Mouse (Mus musculus): ENCODE measurements around the gene Anks1.

GRCm38 (mm10) chr17:27873583-27873982, 35.5 kb upstream of the Anks1 start:
- no peak for TF ChIP-seq CTCF (IDR thresholded peaks at IDR 0.05; ENCODE audit: control insufficient read depth, insufficient read depth, insufficient replicate concordance, low read depth, low read length)
- TF ChIP-seq POLR2A (IDR thresholded peaks at IDR 0.05; ENCODE audit: control insufficient read depth, low read depth, low read length) = no peak
